Mouse (Mus musculus): ENCODE measurements around the gene Zw10. TPM values are rescaled to one million over a fixed set of nuclear protein-coding genes. Genes with fewer than 3 reads are reported as not detected.

The Zw10 gene
- polyA plus RNA-seq, 1 experiment from 2014 or later = 25.7 TPM

GRCm38 (mm10) chr9:49087317-49087716, 31.9 kb downstream of the Zw10 start:
- no peaks in the 10 kb centered on the region for H3K36me3 ChIP-seq (replicated peaks)
- no peak overlapping the region for H3K9ac ChIP-seq
- ATAC-seq (replicated peaks) = no peak
- no peaks in the 10 kb centered on the region for H3K9me3 ChIP-seq
- no peaks in the 10 kb centered on the region for H3K27me3 ChIP-seq (replicated peaks)
- no peak overlapping the region for H3K4me2 ChIP-seq
- H3K4me3 ChIP-seq = no peak overlapping the region
- 0 out of 2 replicates have a peak, but pooled peaks cover 4% of the 10 kb centered on the region for H3K4me1 ChIP-seq
- no peak overlapping the region for H3K27ac ChIP-seq
- 10% methylated on average over 11 of the region's 11 CpGs for WGBS

DNA sequence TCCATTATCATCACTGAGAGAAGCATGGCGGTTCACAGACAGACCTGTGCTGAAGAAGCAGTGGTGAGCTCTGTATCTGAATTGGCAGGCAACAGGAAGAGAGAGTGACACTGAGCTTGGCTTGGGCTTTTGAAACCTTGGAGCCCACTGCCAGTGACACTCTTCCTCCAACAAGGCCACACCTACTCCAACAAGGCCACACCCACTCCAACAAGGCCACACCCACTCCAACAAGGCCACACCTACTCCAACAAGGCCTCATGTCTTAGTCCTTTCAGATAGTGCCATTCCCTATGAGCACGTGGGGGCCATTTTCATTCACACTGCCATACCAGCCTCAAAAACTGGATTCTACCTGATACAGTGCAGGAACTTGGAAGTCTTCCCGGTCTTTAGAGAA, 43.5 kb downstream of the Zw10 start:
- peaks cover 6% of the 10 kb centered on the region; the same call in 1 of the 2 replicates for H3K4me1 ChIP-seq
- no peak overlapping the region for H3K9ac ChIP-seq
- no peak overlapping the region for H3K27ac ChIP-seq
- no peaks in the 10 kb centered on the region for H3K36me3 ChIP-seq (replicated peaks)
- H3K27me3 ChIP-seq (replicated peaks) = no peaks in the 10 kb centered on the region
- WGBS = 97% methylated on average over 3 of the region's 3 CpGs
- H3K9me3 ChIP-seq = no peaks in the 10 kb centered on the region
- ATAC-seq (replicated peaks) = no peak
- H3K4me3 ChIP-seq = no peak overlapping the region
- H3K4me2 ChIP-seq = no peak overlapping the region

GRCm38 (mm10) chr9:49102328-49102727, 46.9 kb downstream of the Zw10 start:
- Histone ChIP-seq H3K9ac (no peak overlapping the region), H3K4me3 (no peak overlapping the region), H3K36me3 (replicated peaks) (no peaks in the 10 kb centered on the region), H3K4me2 (no peak overlapping the region), H3K27me3 (replicated peaks) (no peaks in the 10 kb centered on the region), H3K4me1 (peaks cover 6% of the 10 kb centered on the region; the same call in 1 of the 2 replicates), H3K27ac (no peak overlapping the region), H3K9me3 (no peaks in the 10 kb centered on the region)
- peak; percentile 87 for ATAC-seq (replicated peaks)
- 31% methylated on average over 1 of the region's 1 CpGs for WGBS

- Histone ChIP-seq H3K27me3 (replicated peaks) (no peaks in the 10 kb centered on the region), H3K9me3 (no peaks in the 10 kb centered on the region), H3K4me3 (no peak overlapping the region), H3K27ac (no peak overlapping the region), H3K4me1 (no peaks in the 10 kb centered on the region), H3K4me2 (no peak overlapping the region), H3K36me3 (replicated peaks) (no peaks in the 10 kb centered on the region), H3K9ac (no peak overlapping the region)
- WGBS = 47% methylated on average over 7 of the region's 7 CpGs
- ATAC-seq (replicated peaks) = no peak
Observed at GRCm38 (mm10) chr9:49109101-49109500, 53.7 kb downstream of the Zw10 start.

- no peak overlapping the region for H3K27ac ChIP-seq
- H3K9ac ChIP-seq = no peak overlapping the region
- H3K4me3 ChIP-seq = no peak overlapping the region
- H3K27me3 ChIP-seq (replicated peaks) = no peaks in the 10 kb centered on the region
- H3K4me2 ChIP-seq = no peak overlapping the region
- ATAC-seq (replicated peaks) = no peak
- WGBS = 35% methylated on average over 6 of the region's 6 CpGs
- no peaks in the 10 kb centered on the region for H3K36me3 ChIP-seq (replicated peaks)
- H3K9me3 ChIP-seq = no peaks in the 10 kb centered on the region
- no peaks in the 10 kb centered on the region for H3K4me1 ChIP-seq
Observed at GRCm38 (mm10) chr9:49110476-49111220, 55.2 kb downstream of the Zw10 start.

DNA sequence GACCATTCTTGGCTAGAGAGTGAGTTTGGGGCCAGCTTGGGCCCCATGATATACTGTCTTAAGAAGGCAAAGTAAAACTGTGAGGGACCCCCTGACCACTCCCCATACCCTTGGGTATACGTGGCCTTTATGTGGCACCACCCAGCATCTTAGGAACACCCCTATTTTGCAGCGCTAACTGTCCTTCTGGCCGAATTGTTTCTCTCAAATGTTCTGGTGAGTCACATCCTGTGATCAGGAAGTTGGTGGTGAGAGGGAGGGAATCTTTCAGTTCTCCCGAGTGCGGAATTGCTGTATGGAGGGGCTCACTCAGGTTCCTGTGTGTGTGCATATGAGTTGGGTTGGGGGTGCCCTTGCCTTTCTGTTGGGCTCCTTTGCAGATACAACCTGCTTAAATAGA, 55.9 kb downstream of the Zw10 start:
- Histone ChIP-seq H3K27me3 (replicated peaks) (no peaks in the 10 kb centered on the region), H3K4me1 (no peaks in the 10 kb centered on the region), H3K9me3 (no peaks in the 10 kb centered on the region), H3K27ac (no peak overlapping the region), H3K4me2 (no peak overlapping the region), H3K36me3 (replicated peaks) (no peaks in the 10 kb centered on the region), H3K4me3 (no peak overlapping the region), H3K9ac (no peak overlapping the region)
- ATAC-seq (replicated peaks) = no peak
- WGBS = 93% methylated on average over 5 of the region's 5 CpGs

- 39% methylated on average over 3 of the region's 3 CpGs for WGBS
Observed at GRCm38 (mm10) chr9:49118271-49118825, 62.9 kb downstream of the Zw10 start.

DNA sequence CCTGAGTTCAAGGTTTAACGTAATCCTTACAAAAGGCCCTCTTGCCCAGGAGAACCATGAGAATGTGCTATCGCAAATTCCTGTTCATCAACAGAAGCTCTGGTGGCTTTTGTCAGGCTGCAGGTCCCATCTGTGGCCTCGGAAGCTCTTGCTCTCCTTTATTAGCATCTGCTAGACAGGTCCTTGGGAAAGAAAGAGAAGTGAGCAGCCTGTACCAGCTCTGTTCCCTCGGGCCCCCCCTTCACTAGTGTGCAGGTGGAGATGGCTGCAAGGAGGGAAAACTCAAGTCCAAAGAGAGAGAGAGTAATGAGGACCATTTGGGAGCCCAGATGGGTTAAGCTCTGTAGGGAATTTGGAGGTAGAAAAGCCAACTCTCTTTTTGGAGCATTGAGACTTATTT, 64.3 kb downstream of the Zw10 start:
- H3K4me3 ChIP-seq = no peak overlapping the region
- no peak overlapping the region for H3K4me2 ChIP-seq
- no peaks in the 10 kb centered on the region for H3K36me3 ChIP-seq (replicated peaks)
- no peaks in the 10 kb centered on the region for H3K27me3 ChIP-seq (replicated peaks)
- no peaks in the 10 kb centered on the region for H3K4me1 ChIP-seq
- no peak overlapping the region for H3K9ac ChIP-seq
- H3K27ac ChIP-seq = no peak overlapping the region
- ATAC-seq (replicated peaks) = no peak
- 86% methylated on average over 4 of the region's 4 CpGs for WGBS
- no peaks in the 10 kb centered on the region for H3K9me3 ChIP-seq

More at GRCm38 (mm10) chr9:49118271-49118825, 62.9 kb downstream of the Zw10 start:
- no peak overlapping the region for H3K27ac ChIP-seq
- H3K4me1 ChIP-seq = no peaks in the 10 kb centered on the region
- no peak for ATAC-seq (replicated peaks)
- H3K9ac ChIP-seq = no peak overlapping the region
- H3K9me3 ChIP-seq = no peaks in the 10 kb centered on the region
- no peak overlapping the region for H3K4me3 ChIP-seq
- no peak overlapping the region for H3K4me2 ChIP-seq
- no peaks in the 10 kb centered on the region for H3K27me3 ChIP-seq (replicated peaks)
- no peaks in the 10 kb centered on the region for H3K36me3 ChIP-seq (replicated peaks)

DNA sequence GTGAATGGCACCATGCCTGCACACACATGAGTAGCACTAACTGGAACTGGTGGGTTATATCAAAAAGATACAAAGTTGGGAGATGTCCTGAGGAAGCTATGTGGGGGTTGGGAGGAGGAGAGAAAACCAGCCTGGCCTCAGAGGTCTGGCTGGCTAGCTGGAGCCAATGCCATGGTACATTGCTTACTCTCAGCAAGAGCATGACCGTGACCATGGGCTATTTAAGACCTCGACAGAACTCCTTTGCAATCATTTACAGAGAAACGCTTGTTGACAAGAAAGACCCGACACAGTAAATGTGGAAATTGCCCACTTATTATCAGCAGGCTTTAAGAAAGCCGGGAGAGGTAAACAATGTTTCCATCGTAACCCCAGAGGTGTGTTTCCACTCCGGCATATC, 70.3 kb downstream of the Zw10 start:
- ATAC-seq (replicated peaks) = no peak
- Histone ChIP-seq H3K27ac (no peak overlapping the region), H3K4me1 (no peaks in the 10 kb centered on the region), H3K4me3 (no peak overlapping the region), H3K9ac (no peak overlapping the region), H3K36me3 (replicated peaks) (no peaks in the 10 kb centered on the region), H3K4me2 (no peak overlapping the region), H3K9me3 (no peaks in the 10 kb centered on the region), H3K27me3 (replicated peaks) (no peaks in the 10 kb centered on the region)
- WGBS = 62% methylated on average over 7 of the region's 7 CpGs

Other genes starting within 250 kb of the Zw10 start
- gene Zbtb16, start 219.4 kb upstream of the Zw10 start, polyA plus RNA-seq (2015; fragmentation: Nextera tagmentation; extraction: Ambion mirVana) = 7.9 and 8.0 TPM in 2 replicates
- 0.79 and 1.5 TPM in 2 replicates for gene Htr3a, start 144.5 kb upstream of the Zw10 start, polyA plus RNA-seq (2015; fragmentation: Nextera tagmentation; extraction: Ambion mirVana)
- 0.06 TPM in 1 of 2 replicates, not detected in the other for gene Htr3b, start 90.6 kb upstream of the Zw10 start, polyA plus RNA-seq (2015; fragmentation: Nextera tagmentation; extraction: Ambion mirVana)
- 31.8 and 33.6 TPM in 2 replicates for gene Usp28, start 70.2 kb upstream of the Zw10 start, polyA plus RNA-seq (2015; fragmentation: Nextera tagmentation; extraction: Ambion mirVana)
- gene Tmprss5, start 25.6 kb downstream of the Zw10 start, polyA plus RNA-seq (2015; fragmentation: Nextera tagmentation; extraction: Ambion mirVana) = 1.4 TPM in 2 replicates
- not detected in 2 replicates for gene Gm4894, start 194.9 kb downstream of the Zw10 start, polyA plus RNA-seq (2015; fragmentation: Nextera tagmentation; extraction: Ambion mirVana)

All from midbrain, embryonic 15.5 days (tissue).